Mouse (Mus musculus): Measurements from ENCODE around the gene Phactr4. TPM values are rescaled to one million over a fixed set of nuclear protein-coding genes. Genes with fewer than 3 reads are reported as not detected.

Gene Phactr4
- polyA plus RNA-seq, 1 experiment from 2014 or later, result 25.9 TPM

DNA sequence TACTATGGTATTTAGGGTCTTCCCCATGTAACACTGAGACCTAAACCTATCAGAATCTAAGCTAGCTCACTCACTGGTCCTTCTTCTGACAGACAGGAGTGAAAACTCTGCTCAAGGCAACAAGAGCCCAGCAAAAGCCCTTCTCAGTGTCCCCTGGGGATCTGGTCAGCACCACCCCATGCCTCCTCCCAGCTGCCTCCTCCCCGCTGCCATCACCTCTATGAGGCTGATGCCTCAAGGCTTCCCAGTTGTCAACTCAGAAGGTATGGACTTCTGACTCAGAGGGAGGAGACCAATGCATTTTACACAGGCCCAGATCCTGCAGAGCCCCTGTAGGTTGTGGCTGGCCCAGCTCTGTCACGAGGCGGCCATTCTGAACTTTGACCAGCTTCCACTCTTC is 80.8 kb downstream of the Phactr4 start:
- Histone ChIP-seq H3K4me2 (ENCODE audit: low read depth, low read length) (no peak overlapping the region), H3K27me3 (ENCODE audit: control insufficient read depth, insufficient read depth, low read length) (no peaks in the 10 kb centered on the region), H3K4me3 (replicated peaks; ENCODE audit: low read length) (no peak overlapping the region), H3K36me3 (ENCODE audit: control insufficient read depth, insufficient read depth, low read length) (peaks cover 13% of the 10 kb centered on the region), H3K27ac (ENCODE audit: low read length) (no peak overlapping the region), H3K4me1 (ENCODE audit: control insufficient read depth, insufficient read depth, low read length) (peaks cover 22% of the 10 kb centered on the region), H3K9ac (ENCODE audit: low read length) (no peak overlapping the region), H3K9me3 (replicated peaks; ENCODE audit: control insufficient read depth, low read length) (no peaks in the 10 kb centered on the region)
- WGBS, result 86% methylated on average over 3 of the region's 3 CpGs
- ATAC-seq (ENCODE audit: insufficient read depth, low FRiP score), result no peak

DNA sequence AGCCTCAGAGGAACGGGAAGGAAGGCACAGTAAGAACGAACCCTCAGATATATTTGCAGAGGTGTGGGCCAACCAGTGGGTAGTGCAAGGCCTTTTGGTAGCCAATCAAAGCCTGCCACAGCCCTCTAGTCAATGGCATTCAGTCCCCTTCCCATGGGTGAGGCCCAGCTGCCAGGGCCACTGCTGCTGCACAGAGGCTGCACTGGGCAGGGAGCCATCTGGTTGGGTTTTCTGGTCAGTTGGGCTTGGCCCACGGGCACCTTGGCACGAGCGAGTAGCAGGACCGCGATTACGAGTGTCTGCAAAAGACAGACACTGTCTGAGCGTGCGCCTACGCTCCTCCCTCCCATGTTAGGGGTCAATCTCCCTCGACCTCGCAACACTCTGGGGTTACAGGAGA is 83.3 kb downstream of the Phactr4 start:
- 91% methylated on average over 13 of the region's 13 CpGs for WGBS

DNA sequence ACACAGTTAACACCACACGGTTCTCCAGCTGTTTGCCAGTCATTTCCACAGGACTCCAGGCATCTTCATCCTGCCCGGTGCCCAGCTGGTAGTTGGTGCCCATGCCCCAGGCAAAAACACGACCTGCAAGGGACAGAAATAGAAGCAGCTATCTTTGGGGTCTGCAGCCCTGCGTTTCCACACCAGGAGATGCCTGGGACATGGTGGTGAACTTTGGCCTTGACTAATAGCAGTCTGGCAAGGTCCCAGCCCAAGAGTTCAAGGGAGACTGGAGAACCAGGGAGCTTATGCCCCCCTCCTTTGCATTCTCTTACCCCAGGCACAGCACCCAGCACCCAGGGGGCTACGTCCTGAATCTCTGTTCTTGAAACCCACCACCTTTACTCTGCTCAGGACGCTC is 89.4 kb downstream of the Phactr4 start:
- H3K27me3 ChIP-seq (ENCODE audit: control insufficient read depth, insufficient read depth, low read length), result no peaks in the 10 kb centered on the region
- peaks cover 12% of the 10 kb centered on the region for H3K4me1 ChIP-seq (ENCODE audit: control insufficient read depth, insufficient read depth, low read length)
- H3K27ac ChIP-seq (ENCODE audit: low read length), result no peak overlapping the region
- WGBS, result 87% methylated on average over 6 of the region's 6 CpGs
- H3K9me3 ChIP-seq (replicated peaks; ENCODE audit: control insufficient read depth, low read length), result no peaks in the 10 kb centered on the region
- peaks cover 34% of the 10 kb centered on the region for H3K36me3 ChIP-seq (ENCODE audit: control insufficient read depth, insufficient read depth, low read length)
- no peak overlapping the region for H3K9ac ChIP-seq (ENCODE audit: low read length)
- no peak for ATAC-seq (ENCODE audit: insufficient read depth, low FRiP score)
- no peak overlapping the region for H3K4me3 ChIP-seq (replicated peaks; ENCODE audit: low read length)
- H3K4me2 ChIP-seq (ENCODE audit: low read depth, low read length), result no peak overlapping the region

More for the DNA sequence above, 83.3 kb downstream of the Phactr4 start:
- H3K4me2 ChIP-seq (ENCODE audit: low read depth, low read length), result no peak overlapping the region
- H3K27me3 ChIP-seq (ENCODE audit: control insufficient read depth, insufficient read depth, low read length), result no peaks in the 10 kb centered on the region
- H3K27ac ChIP-seq (ENCODE audit: low read length), result no peak overlapping the region
- no peak for ATAC-seq (ENCODE audit: insufficient read depth, low FRiP score)
- H3K4me1 ChIP-seq (ENCODE audit: control insufficient read depth, insufficient read depth, low read length), result peaks cover 8% of the 10 kb centered on the region
- no peak overlapping the region for H3K4me3 ChIP-seq (replicated peaks; ENCODE audit: low read length)
- no peaks in the 10 kb centered on the region for H3K9me3 ChIP-seq (replicated peaks; ENCODE audit: control insufficient read depth, low read length)
- no peak overlapping the region for H3K9ac ChIP-seq (ENCODE audit: low read length)
- peaks cover 28% of the 10 kb centered on the region for H3K36me3 ChIP-seq (ENCODE audit: control insufficient read depth, insufficient read depth, low read length)

DNA sequence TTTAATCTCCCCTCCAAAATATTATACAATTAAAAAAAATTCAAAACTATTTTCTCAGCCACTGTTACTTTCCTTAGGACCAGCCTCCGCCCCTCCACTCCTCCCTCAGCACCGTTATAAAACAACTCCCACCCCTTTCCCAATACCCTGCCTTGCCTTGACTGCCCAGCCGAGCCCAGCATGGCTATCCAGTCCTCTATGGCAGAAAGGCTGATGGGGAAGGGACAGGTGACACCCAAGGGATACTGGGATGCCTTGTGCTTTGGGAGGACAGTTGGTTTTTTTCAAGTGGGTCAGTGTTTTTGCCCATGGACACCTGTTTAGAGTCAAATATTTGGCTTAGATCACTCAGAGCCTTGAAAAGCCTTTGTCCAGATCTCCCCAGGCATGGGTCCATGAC is 90.3 kb downstream of the Phactr4 start:
- 74% methylated on average over 3 of the region's 3 CpGs for WGBS
- no peak for ATAC-seq (ENCODE audit: insufficient read depth, low FRiP score)
- H3K36me3 ChIP-seq (ENCODE audit: control insufficient read depth, insufficient read depth, low read length), result peaks cover 34% of the 10 kb centered on the region

GRCm38 (mm10) chr4:132329835-132330354 is 92.4 kb downstream of the Phactr4 start:
- WGBS, result 10% methylated on average over 10 of the region's 10 CpGs
- H3K4me3 ChIP-seq (replicated peaks; ENCODE audit: low read length), result peak overlapping the region; percentile 88
- H3K4me2 ChIP-seq (ENCODE audit: low read depth, low read length), result peak overlapping the region; percentile 70
- peaks cover 12% of the 10 kb centered on the region for H3K4me1 ChIP-seq (ENCODE audit: control insufficient read depth, insufficient read depth, low read length)
- H3K9ac ChIP-seq (ENCODE audit: low read length), result peak overlapping the region; percentile 97
- H3K27me3 ChIP-seq (ENCODE audit: control insufficient read depth, insufficient read depth, low read length), result no peaks in the 10 kb centered on the region
- ATAC-seq (ENCODE audit: insufficient read depth, low FRiP score), result no peak
- peaks cover 28% of the 10 kb centered on the region for H3K36me3 ChIP-seq (ENCODE audit: control insufficient read depth, insufficient read depth, low read length)
- peak overlapping the region; percentile 94 for H3K27ac ChIP-seq (ENCODE audit: low read length)
- H3K9me3 ChIP-seq (replicated peaks; ENCODE audit: control insufficient read depth, low read length), result no peaks in the 10 kb centered on the region

More for the DNA sequence above, 90.3 kb downstream of the Phactr4 start:
- no peak overlapping the region for H3K4me3 ChIP-seq (replicated peaks; ENCODE audit: low read length)
- H3K27me3 ChIP-seq (ENCODE audit: control insufficient read depth, insufficient read depth, low read length), result no peaks in the 10 kb centered on the region
- no peak overlapping the region for H3K9ac ChIP-seq (ENCODE audit: low read length)
- H3K4me1 ChIP-seq (ENCODE audit: control insufficient read depth, insufficient read depth, low read length), result peaks cover 12% of the 10 kb centered on the region
- H3K4me2 ChIP-seq (ENCODE audit: low read depth, low read length), result no peak overlapping the region
- H3K27ac ChIP-seq (ENCODE audit: low read length), result no peak overlapping the region
- H3K9me3 ChIP-seq (replicated peaks; ENCODE audit: control insufficient read depth, low read length), result no peaks in the 10 kb centered on the region

DNA sequence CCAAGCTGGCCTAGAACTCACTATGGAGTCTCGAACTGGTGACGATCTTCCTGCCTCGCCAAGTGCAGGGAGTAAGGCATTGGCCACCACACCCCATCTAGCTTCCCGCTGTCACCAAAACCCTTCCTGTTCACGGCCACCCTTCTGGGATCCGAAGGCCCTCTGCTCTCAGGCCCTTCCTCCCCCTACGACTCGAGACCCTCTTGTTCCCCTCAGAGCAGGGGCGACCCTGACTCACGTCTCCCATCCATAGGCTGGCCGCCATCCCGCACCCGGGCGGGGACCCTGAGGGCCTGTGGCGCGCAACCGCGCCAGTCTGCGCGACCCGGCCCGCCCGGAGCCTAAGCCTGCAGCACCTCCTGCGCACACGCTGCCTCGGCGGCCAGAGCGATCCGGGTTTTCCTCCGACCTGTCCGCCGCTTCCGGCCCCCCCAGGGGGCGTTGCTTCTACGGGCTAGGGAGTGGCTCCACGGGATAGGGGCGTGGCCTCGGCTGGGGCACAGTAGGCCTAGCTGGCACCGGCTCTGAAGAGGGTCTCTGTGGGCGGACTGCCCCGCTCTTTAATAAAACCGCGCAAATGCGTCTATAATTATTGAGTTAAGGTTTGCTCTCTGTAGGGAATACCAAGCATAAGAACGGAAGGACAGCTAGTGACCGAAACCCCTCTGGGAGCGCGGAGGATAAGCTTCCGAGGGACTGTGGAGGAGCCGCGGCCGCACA is 93.0 kb downstream of the Phactr4 start, which contains the start of gene Trnau1ap:
Gene Trnau1ap, minus strand, starts transcription at position 424 of the 720 bp plus-strand sequence.
- no peaks in the 10 kb centered on the region for H3K9me3 ChIP-seq (replicated peaks; ENCODE audit: control insufficient read depth, low read length)
- H3K36me3 ChIP-seq (ENCODE audit: control insufficient read depth, insufficient read depth, low read length), result peaks cover 23% of the 10 kb centered on the region
- H3K9ac ChIP-seq (ENCODE audit: low read length), result peak within 1 kb of the TSS; percentile 97
- no peaks in the 10 kb centered on the region for H3K27me3 ChIP-seq (ENCODE audit: control insufficient read depth, insufficient read depth, low read length)
- peak within 1 kb of the TSS; percentile 94 for H3K27ac ChIP-seq (ENCODE audit: low read length)
- peak within 1 kb of the TSS; percentile 70 for H3K4me2 ChIP-seq (ENCODE audit: low read depth, low read length)
- H3K4me3 ChIP-seq (replicated peaks; ENCODE audit: low read length), result peak within 1 kb of the TSS; percentile 88
- under 1% methylated on average over 52 of the region's 52 CpGs for WGBS
- ATAC-seq (ENCODE audit: insufficient read depth, low FRiP score), result peak; percentile 96
- peaks cover 12% of the 10 kb centered on the region for H3K4me1 ChIP-seq (ENCODE audit: control insufficient read depth, insufficient read depth, low read length)

- Histone ChIP-seq H3K9ac (ENCODE audit: low read length) (peak overlapping the region; percentile 97), H3K27ac (ENCODE audit: low read length) (peak overlapping the region; percentile 94), H3K4me2 (ENCODE audit: low read depth, low read length) (peak overlapping the region; percentile 70), H3K27me3 (ENCODE audit: control insufficient read depth, insufficient read depth, low read length) (no peaks in the 10 kb centered on the region), H3K36me3 (ENCODE audit: control insufficient read depth, insufficient read depth, low read length) (peaks cover 18% of the 10 kb centered on the region; the same call in 1 of the 2 replicates), H3K4me3 (replicated peaks; ENCODE audit: low read length) (peak overlapping the region; percentile 88), H3K4me1 (ENCODE audit: control insufficient read depth, insufficient read depth, low read length) (peaks cover 12% of the 10 kb centered on the region), H3K9me3 (replicated peaks; ENCODE audit: control insufficient read depth, low read length) (no peaks in the 10 kb centered on the region)
- 44% methylated on average over 14 of the region's 14 CpGs for WGBS
- no peak for ATAC-seq (ENCODE audit: insufficient read depth, low FRiP score)
Observed at GRCm38 (mm10) chr4:132328391-132328982, 93.8 kb downstream of the Phactr4 start.

DNA sequence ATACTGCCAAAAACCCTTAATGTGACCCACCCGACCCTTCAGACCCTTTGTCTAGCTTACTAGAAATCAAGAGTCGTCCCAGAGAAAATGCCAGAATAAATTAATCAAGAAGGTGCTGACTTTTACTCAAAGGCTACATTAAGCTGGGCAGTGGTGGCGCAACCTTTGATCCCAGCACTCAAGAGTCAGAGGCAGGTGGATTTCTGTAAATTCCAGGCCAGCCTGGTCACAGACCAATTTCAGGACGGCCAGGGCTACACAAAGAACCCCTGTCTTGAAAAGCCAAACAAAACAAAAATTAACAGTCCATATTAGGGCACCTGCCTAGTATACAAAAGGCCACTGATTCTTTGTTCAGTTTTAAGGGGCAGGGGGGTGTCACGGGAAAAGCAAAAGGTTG is 95.8 kb downstream of the Phactr4 start:
- H3K36me3 ChIP-seq (ENCODE audit: control insufficient read depth, insufficient read depth, low read length), result peaks cover 3% of the 10 kb centered on the region; the same call in 1 of the 2 replicates
- peaks cover 12% of the 10 kb centered on the region for H3K4me1 ChIP-seq (ENCODE audit: control insufficient read depth, insufficient read depth, low read length)
- H3K4me2 ChIP-seq (ENCODE audit: low read depth, low read length), result no peak overlapping the region
- no peak overlapping the region for H3K27ac ChIP-seq (ENCODE audit: low read length)
- no peak for ATAC-seq (ENCODE audit: insufficient read depth, low FRiP score)
- H3K4me3 ChIP-seq (replicated peaks; ENCODE audit: low read length), result no peak overlapping the region
- no peaks in the 10 kb centered on the region for H3K27me3 ChIP-seq (ENCODE audit: control insufficient read depth, insufficient read depth, low read length)
- no peaks in the 10 kb centered on the region for H3K9me3 ChIP-seq (replicated peaks; ENCODE audit: control insufficient read depth, low read length)
- H3K9ac ChIP-seq (ENCODE audit: low read length), result no peak overlapping the region
- 70% methylated on average over 5 of the region's 5 CpGs for WGBS

- no peak for ATAC-seq (ENCODE audit: insufficient read depth, low FRiP score)
- Histone ChIP-seq H3K27ac (ENCODE audit: low read length) (no peak overlapping the region), H3K4me2 (ENCODE audit: low read depth, low read length) (no peak overlapping the region), H3K27me3 (ENCODE audit: control insufficient read depth, insufficient read depth, low read length) (no peaks in the 10 kb centered on the region), H3K36me3 (ENCODE audit: control insufficient read depth, insufficient read depth, low read length) (peaks cover 27% of the 10 kb centered on the region), H3K4me3 (replicated peaks; ENCODE audit: low read length) (no peak overlapping the region), H3K9me3 (replicated peaks; ENCODE audit: control insufficient read depth, low read length) (no peaks in the 10 kb centered on the region), H3K4me1 (ENCODE audit: control insufficient read depth, insufficient read depth, low read length) (no peaks in the 10 kb centered on the region), H3K9ac (ENCODE audit: low read length) (no peak overlapping the region)
- 85% methylated on average over 8 of the region's 8 CpGs for WGBS
Observed at GRCm38 (mm10) chr4:132315711-132316110, 106.6 kb downstream of the Phactr4 start.
